Mouse (Mus musculus): ENCODE data around the gene Ears2.

- TF ChIP-seq POLR2A (IDR thresholded peaks at IDR 0.05; ENCODE audit: borderline replicate concordance, extremely low read depth, insufficient read depth, insufficient read length, poor library complexity, severe bottlenecking) (no peak), CTCF (IDR thresholded peaks at IDR 0.05; ENCODE audit: borderline replicate concordance, extremely low read depth, insufficient read depth, insufficient read length) (no peak)
Measured at GRCm38 (mm10) chr7:122094564-122095330, 27.7 kb upstream of the Ears2 start.

All from brain, embryonic 14.5 days (tissue).